Mouse (Mus musculus): ENCODE data around the gene Pet117.
"Not testable (repeated sequence)": the region's sequence is repeated elsewhere in the genome, so short reads cannot be mapped to it uniquely, and the experiment has no call there.

DNA sequence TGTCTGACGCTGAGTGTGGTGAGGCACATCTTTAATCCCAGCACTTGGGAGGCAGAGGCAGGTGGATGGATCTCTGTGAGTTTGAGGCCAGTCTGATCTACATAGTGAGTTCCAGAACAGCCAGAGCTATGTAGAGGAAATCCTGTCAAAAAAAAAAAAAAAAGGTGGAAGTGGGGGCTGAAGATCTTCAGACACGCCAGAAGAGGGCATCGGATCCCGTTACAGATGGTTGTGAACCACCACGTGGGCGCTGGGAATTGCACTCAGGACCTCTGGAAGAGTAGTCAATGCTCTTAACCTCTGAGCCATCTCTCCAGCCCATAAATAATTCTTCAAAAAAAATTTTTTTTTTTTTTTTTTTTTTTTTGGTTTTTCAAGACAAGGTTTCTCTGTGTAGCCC is 30.6 kb upstream of the Pet117 start:
- TF ChIP-seq POLR2A (IDR thresholded peaks at IDR 0.05; ENCODE audit: insufficient read depth, low read length); CTCF (IDR thresholded peaks at IDR 0.05; ENCODE audit: low read depth, low read length): not testable (repeated sequence)
